Mouse (Mus musculus): Measurements from ENCODE around the gene Olfr311. TPM values are rescaled to one million over a fixed set of nuclear protein-coding genes. Genes with fewer than 3 reads are reported as not detected.
A peak's percentile ranks its signal among the peaks of the same experiment; 100 is the strongest.
"Not testable (repeated sequence)": the region's sequence is repeated elsewhere in the genome, so short reads cannot be mapped to it uniquely, and the experiment has no call there.

The Olfr311 gene
- not detected for total RNA-seq (2021)
- long read RNA-seq, experiment 1 = 0 reads
- long read RNA-seq, experiment 2 = 0 reads

DNA sequence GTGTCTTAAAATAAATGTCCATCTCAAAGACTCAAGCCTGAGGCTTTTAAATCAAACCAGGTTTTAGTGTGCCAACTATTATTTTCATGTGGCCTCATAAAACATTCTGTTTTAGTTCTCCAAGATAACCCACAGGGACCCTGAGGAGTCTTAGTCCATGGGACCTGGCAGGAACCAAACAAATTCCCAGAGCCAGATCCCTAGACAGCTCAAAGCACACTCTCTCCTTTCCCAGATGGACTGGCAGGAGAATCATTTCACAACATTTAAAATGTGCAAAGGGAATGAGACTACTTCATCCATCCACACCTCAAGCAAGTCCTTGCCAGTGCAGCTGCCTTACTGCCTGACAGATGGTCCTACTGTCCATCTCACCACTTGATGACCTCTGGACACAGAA is at the start of gene Olfr311:
Gene Olfr311, plus strand, starts transcription at position 301 of the 400 bp plus-strand sequence.
- not testable (repeated sequence) for DNase-seq

GRCm38 (mm10) chr11:58789532-58789931 is 49.5 kb upstream of the Olfr311 start:
- no peak for DNase-seq

DNA sequence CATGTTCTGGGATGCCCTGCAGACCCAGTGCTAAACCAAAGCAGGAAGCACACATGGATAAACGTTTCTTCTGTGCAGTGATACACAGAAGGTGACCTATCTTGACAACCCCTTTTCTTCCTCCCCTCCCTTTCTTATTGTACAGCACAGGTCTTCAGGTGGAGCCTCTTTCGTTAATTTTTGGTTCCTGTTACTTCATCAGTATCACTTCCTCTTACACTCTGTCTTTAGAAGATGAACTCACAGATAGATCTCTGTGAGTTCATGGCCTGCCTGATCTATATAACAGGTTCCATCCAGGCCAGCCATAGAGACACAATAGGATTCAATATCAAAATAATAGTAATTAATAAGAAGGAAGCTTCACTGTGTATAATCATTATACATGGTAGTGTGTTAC is 49.0 kb upstream of the Olfr311 start:
- no peak for DNase-seq

DNA sequence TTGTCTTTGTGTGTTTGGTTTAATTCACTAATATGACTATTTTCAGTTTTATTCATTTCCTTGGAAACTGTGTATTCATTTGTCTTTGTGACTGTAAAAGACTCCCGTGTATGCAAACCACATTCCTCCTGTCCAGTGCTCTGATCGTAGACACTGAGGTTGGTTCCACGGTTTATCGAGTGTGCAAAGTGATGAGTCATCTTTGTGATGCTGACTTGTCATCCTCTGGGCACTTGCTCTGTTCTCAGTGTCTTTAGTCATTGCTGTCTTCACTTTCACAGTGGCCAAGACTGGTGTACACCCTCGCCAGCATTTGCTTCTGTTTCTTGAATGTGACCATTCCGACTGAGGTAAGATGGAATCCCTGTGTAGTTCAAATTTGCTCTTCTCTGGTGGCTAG is 48.4 kb upstream of the Olfr311 start:
- DNase-seq = no peak

GRCm38 (mm10) chr11:58795856-58796255 is 43.2 kb upstream of the Olfr311 start:
- DNase-seq = no peak

DNA sequence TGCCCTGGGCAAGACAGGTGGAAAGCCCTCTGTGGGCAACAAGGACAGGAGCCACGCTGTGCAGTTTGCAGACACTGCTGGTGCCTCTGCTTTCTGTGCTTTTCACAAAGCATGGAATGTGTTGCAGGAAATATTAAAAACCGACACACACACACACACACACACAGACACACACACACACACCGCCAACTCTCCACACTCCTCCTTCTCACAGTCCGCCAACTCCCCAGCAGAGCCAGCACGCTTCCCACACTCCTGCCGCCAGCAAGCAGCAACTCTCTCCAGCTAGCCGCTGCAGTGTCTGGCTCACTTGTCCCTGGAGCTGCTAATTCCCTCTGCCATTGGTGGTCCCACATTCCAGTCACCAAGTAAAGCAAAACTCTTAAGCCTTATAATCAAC is 42.2 kb upstream of the Olfr311 start:
- DNase-seq = no peak

- no peak for DNase-seq
These were observed 39.3 kb upstream of the Olfr311 start for GRCm38 (mm10) chr11:58799747-58800146.

DNA sequence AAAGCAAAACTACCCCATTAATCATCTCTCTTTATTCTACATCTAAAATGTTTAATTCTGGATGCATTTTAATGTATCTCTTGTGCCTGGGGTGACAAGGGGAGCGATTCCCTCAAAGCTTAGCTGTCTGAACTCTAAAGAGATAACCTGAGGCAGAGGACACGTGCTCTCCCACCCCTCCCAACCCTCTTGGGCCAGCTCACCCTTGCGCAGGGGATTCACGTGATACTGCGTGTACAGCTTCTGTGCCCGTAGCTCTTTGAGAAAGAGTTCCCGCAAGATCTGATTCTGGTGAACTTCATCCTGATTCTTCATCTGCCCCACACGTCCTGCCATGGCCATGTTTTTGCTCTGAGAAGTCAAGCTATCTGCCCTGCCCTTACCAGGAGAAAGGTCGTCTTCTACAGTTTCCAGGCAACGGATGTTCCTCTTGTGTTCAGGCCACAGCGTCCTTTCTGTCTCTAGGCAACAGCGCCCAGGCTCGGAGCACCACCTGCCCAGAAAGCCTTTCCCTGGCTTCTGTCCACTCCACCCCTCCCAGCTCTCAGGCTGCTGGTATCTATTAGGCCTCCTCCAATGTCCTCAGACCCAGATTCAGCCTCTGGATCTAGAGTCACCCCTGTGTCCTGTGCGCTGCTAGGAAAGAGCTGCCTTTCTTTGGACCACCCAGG is 37.4 kb upstream of the Olfr311 start, which contains the start of gene Fam183b:
Gene Fam183b, minus strand, starts transcription at position 403 of the 671 bp plus-strand sequence.
- DNase-seq = no peak

DNA sequence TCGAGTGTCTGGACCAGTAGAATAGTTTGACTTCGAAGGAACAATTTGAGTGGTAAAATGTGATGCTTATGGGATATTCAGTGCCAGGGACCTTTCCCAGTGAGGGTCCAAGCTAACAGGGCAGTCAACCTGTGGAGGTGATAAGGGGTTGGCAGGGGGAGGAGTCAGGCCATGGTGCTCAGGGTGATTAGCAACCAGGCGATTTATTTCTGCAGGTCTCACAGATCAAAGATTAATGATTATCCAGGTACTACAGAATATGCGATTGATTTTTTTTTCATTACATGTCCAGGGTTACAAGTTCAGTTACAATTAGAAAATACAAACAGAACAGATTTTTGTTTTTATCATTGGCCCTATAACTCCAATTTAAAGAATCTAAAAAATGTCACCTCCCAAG is 35.2 kb upstream of the Olfr311 start:
- DNase-seq = no peak

- no peak for DNase-seq
These were observed 34.7 kb upstream of the Olfr311 start for GRCm38 (mm10) chr11:58804393-58804792.

DNA sequence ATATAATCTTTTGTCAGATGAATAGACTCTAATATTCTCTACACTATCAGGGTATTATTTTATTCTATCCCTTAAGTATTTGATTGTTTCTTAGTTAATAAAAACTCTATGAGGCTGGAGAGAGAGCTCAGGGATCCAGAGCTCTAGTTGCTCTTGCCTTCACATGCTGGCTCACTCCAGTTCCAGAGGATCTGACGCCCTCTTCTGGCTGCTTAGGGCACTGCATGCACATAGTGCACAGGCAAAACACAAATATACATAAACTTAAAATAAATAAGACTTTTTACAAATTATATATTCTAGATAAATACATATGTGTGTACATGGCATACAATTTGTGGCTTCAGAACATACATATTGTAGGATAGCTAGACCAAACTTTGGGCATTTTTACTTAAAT is 27.1 kb upstream of the Olfr311 start:
- DNase-seq = no peak

DNA sequence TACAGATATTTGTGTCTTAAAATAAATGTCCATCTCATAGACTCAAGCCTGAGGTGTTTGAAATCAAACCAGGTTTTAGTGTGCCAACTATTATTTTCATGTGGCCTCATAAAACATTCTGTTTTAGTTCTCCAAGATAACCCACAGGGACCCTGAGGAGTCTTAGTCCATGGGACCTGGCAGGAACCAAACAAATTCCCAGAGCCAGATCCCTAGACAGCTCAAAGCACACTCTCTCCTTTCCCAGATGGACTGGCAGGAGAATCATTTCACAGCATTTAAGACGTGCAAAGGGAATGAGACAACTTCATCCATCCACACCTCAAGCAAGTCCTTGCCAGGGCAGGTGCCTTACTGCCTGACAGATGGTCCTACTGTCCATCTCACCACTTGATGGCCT is 24.4 kb upstream of the Olfr311 start, which contains the start of gene Olfr313:
Gene Olfr313, plus strand, starts transcription at position 301 of the 400 bp plus-strand sequence.
- not testable (repeated sequence) for DNase-seq

DNA sequence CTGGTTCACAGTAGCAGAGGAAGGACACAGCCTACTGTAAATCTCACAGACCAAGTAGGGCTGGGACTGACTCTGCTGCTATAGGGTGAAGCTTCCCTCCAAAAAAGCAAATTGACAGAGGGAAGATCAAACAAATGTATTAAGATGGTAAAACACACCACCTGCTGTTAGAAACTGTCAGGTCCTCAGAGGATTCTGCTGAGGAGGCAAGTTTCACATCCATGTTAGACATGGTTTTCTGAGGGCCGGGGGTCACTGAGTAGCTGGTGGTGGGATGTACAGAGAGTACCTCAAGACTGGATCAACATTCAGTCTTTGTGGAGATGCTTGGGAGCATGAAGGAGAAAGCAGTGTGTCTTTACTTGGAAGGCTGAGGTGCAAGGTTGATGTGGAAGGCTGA is 23.4 kb upstream of the Olfr311 start:
- no peak for DNase-seq

- DNase-seq = not testable (repeated sequence)
These were observed 10.1 kb upstream of the Olfr311 start, which contains the start of gene Olfr312 for GRCm38 (mm10) chr11:58828937-58829336. Olfr312 (plus strand) TSS chr11:58829237.

DNA sequence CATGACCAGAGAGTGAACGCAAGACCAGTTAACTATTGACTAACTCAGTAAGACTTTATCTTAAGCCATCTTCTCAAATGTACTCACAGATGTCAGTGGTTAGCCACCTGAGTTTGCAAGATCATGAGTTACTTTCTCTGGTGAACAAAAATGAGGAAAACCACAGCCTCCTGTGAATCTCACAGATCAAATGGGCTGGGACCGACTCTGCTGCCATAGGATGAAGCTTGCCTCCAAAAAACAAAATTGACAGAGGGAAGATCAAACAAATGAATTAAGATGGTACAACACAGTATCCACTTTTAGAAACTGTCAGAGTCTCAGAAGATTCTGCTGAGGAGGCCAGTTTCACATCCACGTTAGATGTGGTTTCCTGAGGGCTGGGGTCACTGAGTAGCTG is 9.3 kb upstream of the Olfr311 start:
- DNase-seq = no peak

DNA sequence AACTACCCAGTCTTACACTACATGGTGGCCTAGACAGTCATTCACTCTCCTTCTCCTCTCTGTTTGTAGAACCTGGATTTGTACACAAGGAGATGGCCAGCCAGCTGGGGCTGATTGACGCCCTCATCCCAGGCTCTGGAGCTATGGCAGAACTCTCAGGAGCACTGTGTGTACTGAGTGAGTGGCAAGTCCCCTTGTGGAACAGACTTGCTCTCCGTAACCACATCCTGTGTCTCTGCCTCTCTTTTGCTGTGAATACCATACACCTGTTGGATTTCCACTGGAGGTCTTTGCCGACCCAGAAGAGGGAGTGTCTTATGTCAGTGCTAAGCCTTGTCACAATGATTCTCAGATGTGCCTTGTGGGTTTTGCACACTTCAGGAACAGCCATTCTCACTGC is 6.5 kb upstream of the Olfr311 start:
- DNase-seq = not testable (repeated sequence)

DNA sequence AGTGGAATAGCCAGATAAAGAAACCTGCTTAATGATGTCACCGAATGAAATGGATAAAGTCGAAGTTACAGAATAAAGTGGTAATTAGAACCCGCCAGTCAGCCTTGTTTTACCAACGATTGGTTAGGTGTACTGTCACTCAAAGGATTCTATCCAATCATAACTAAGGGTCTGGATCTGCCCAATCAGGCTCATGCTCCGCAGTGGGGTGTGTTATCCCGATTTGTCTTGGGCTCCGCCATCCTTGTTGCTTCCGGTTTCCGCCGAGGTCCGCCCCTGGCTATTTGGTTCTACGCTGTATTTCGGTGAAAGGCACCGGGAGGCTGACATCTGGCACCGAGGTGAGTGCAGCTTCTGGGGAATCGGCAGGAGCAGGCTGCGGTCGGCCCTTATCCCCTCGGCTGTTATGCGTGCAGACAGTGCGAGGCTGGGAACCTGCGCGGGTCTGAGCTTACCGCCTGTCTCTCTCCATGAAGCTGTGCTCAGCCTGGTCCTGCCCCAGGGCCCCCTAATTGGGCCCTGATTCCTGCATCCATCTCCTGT is 7.9 kb downstream of the Olfr311 start, which contains the start of gene Gm12258:
Gene Gm12258, plus strand, starts transcription at position 240 of the 543 bp plus-strand sequence.
- peak; percentile 84 for DNase-seq

- no peak for DNase-seq
These were observed 8.6 kb downstream of the Olfr311 start for GRCm38 (mm10) chr11:58847636-58848035.

DNA sequence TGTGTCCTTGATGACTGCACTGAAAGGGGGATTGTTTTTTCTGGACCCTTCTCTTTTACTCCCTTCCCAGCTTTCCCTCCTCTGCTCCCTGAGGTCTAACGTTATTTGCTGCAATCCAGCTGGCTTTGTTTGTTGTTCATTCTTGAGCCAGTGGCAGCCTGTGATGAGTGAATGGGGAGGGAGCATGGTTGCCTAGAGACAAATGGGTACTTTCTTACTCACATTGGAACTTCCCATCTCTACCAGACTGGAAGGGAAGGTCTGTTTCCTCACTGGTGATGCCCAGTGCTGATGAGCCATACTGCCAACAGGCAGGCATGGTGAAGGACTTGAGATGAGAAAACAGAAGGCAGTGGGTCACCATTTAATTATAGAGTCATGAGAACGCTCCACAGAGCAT is 10.7 kb downstream of the Olfr311 start:
- DNase-seq = no peak

GRCm38 (mm10) chr11:58860744-58861143 is 21.7 kb downstream of the Olfr311 start:
- no peak for DNase-seq

- DNase-seq = peak; percentile 75
These were observed 28.2 kb downstream of the Olfr311 start, which contains the start of gene 2810021J22Rik for GRCm38 (mm10) chr11:58867039-58867953. 2810021J22Rik (plus strand) TSS chr11:58867216.

- no peak for DNase-seq
These were observed 28.9 kb downstream of the Olfr311 start for GRCm38 (mm10) chr11:58867954-58868330.

GRCm38 (mm10) chr11:58870961-58871360 is 31.9 kb downstream of the Olfr311 start:
- no peak for DNase-seq
